Mouse (Mus musculus): Measurements from ENCODE around the gene Kansl3.
A peak's percentile ranks its signal among the peaks of the same experiment; 100 is the strongest.

Kansl3 gene

GRCm38 (mm10) chr1:36368969-36369645 is at the start of gene Kansl3:
Gene Kansl3 (minus strand): TSS chr1:36369181.
- peak; percentile 97 for DNase-seq (ENCODE audit: low read depth, low spot score)

GRCm38 (mm10) chr1:36404531-36404930 is 35.5 kb upstream of the Kansl3 start:
- DNase-seq (ENCODE audit: low read depth, low spot score): no peak

GRCm38 (mm10) chr1:36401509-36401908 is 32.5 kb upstream of the Kansl3 start:
- DNase-seq (ENCODE audit: low read depth, low spot score): no peak

- no peak for DNase-seq (ENCODE audit: low read depth, low spot score)
Measured at GRCm38 (mm10) chr1:36397041-36397440, 28.1 kb upstream of the Kansl3 start.

- DNase-seq (ENCODE audit: low read depth, low spot score): no peak
Measured at GRCm38 (mm10) chr1:36379582-36379981, 10.6 kb upstream of the Kansl3 start.

- no peak for DNase-seq (ENCODE audit: low read depth, low spot score)
Measured at GRCm38 (mm10) chr1:36378880-36379279, 9.9 kb upstream of the Kansl3 start.

- DNase-seq (ENCODE audit: low read depth, low spot score): no peak
Measured at GRCm38 (mm10) chr1:36371934-36372845, 3.2 kb upstream of the Kansl3 start, which contains the start of gene Fer1l5. Gene Fer1l5 (plus strand): TSS chr1:36372291.

GRCm38 (mm10) chr1:36370918-36371317 is 1.9 kb upstream of the Kansl3 start:
- DNase-seq (ENCODE audit: low read depth, low spot score): no peak

GRCm38 (mm10) chr1:36368112-36368968 is 641 bp downstream of the Kansl3 start:
- peak; percentile 69 for DNase-seq (ENCODE audit: low read depth, low spot score)

- peak; percentile 38 for DNase-seq (ENCODE audit: low read depth, low spot score)
Measured at GRCm38 (mm10) chr1:36367698-36368097, 1.3 kb downstream of the Kansl3 start.

GRCm38 (mm10) chr1:36356955-36357695 is 11.9 kb downstream of the Kansl3 start:
- no peak for DNase-seq (ENCODE audit: low read depth, low spot score)

GRCm38 (mm10) chr1:36352351-36352750 is 16.6 kb downstream of the Kansl3 start:
- DNase-seq (ENCODE audit: low read depth, low spot score): no peak

GRCm38 (mm10) chr1:36342547-36342946 is 26.4 kb downstream of the Kansl3 start:
- DNase-seq (ENCODE audit: low read depth, low spot score): no peak

GRCm38 (mm10) chr1:36332955-36333887 is 35.8 kb downstream of the Kansl3 start:
- no peak for DNase-seq (ENCODE audit: low read depth, low spot score)

GRCm38 (mm10) chr1:36331743-36332142 is 37.2 kb downstream of the Kansl3 start:
- DNase-seq (ENCODE audit: low read depth, low spot score): no peak

- DNase-seq (ENCODE audit: low read depth, low spot score): no peak
Measured at GRCm38 (mm10) chr1:36326815-36327214, 42.2 kb downstream of the Kansl3 start.

GRCm38 (mm10) chr1:36325900-36326321 is 43.1 kb downstream of the Kansl3 start:
- no peak for DNase-seq (ENCODE audit: low read depth, low spot score)

GRCm38 (mm10) chr1:36323746-36324448 is 45.1 kb downstream of the Kansl3 start:
- peak; percentile 87 for DNase-seq (ENCODE audit: low read depth, low spot score)

GRCm38 (mm10) chr1:36323076-36323475 is 45.9 kb downstream of the Kansl3 start:
- no peak for DNase-seq (ENCODE audit: low read depth, low spot score)

Measured in ZHBTc4 (cell line).